Mouse (Mus musculus): ENCODE results near the gene Dtd1. TPM values are rescaled to one million over a fixed set of nuclear protein-coding genes. Genes with fewer than 3 reads are reported as not detected.

The Dtd1 gene
- total RNA-seq, 2 experiments from 2014 or later = 12.1 to 12.5 TPM

DNA sequence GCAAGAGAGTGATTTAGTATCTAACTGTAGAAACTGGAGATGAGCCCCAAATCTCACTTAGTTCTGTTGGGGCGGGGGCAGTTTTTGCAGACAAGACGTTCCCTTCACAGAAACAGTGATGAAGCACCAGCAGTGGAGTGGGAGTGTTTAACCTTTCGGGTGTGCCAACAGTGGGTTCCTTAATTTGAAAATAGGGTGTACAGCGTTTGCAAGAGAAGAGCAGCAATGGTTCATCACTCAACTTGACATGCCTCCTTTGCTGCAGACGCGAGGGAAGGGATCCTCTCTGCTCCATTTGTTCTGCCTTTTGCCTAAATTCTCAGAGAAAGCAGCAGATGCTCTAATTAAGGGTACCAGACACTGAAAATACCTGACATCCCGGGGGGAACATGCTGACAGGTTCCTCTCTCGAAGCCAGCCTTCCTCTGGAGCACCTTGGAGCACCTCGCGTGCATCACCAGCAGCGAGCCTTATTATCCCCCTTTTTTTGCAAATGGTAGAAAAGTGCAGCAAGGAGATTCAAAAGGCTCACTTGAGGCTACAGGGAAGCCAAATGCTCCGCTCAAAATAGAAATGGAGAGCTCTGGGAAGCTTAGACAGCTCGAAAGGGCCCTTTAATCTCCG is 192.1 kb downstream of the Dtd1 start:
- intact Hi-C loops (cut with DNase I; ENCODE audit: low total_unique reads) = no loop called here

DNA sequence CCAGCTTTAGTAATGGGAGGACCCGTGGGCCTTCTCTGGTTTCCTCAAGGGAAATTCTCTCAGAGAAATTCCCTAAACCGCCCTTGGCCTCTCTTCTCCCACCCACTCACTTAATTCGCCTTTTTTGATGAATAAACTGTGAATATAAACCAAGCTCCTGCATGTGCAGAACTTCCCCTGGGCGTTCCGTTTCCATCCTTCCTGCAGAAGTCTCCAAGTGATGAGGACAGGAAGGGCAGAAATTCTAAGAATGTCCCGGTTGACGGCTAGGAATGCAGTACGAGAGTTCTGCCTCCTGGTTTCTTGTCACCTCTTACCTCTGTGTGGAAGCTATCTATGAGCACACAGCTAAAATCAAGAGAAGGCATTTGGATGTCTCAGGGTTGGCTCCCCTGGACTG is 197.8 kb downstream of the Dtd1 start:
- intact Hi-C loops (cut with DNase I; ENCODE audit: low total_unique reads) = no loop called here
- no peak for DNase-seq

More for the DNA sequence above, 192.1 kb downstream of the Dtd1 start:
- DNase-seq = no peak

DNA sequence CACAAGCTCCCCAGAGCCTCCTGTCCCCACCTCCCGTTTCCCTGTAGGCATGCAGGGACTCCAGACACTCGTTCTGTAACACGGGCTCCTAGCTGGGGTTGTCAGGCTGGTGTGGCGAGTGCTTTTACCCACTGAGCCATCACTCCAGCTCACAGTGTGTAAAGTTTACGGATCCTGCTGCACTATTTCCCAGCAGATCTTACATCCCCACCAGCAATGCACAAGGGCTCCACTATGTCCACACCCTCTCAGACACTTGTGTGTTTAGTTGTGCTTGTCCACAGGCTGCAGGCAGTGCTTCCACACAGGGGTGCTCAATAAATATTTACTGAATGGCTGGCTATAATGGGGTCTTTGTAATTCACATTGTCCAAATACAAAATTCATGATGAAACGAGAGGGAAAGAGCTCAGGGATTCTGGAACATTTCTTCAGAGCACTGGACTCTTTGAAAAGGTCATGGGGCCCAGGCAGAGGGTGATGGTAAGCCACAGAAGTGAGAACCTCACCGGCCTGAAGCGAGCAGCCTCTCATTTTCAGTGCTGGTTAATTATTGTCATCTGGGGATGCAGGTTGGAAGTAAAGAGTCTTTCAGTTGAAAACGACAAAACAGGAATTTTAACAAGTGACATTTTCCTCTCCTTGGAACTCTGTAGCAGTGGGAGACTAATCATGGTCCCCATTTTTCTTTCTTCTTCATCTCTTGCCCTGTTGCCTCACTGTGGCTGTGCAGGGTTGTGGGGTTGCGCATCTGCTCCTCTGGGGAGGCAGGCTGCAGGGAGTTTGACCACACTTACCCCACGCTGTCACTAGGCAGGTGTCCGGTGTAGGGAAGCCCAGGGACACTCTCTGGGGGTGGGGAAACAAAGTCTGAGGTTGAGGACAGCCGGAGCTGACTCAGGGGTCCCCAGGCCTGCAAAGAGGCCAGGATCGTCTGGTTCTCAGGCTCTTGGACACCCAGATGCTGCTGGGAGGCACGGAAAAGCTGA is 208.4 kb downstream of the Dtd1 start:
- intact Hi-C loops (cut with DNase I; ENCODE audit: low total_unique reads) = no loop called here
- no peak for DNase-seq

Small RNA genes lying within 50 kb of the gene (microRNA-seq; reads per million reads assigned to microRNA genes)
- gene Gm24823 = 0 reads per million in 2 experiments

Other genes with a start within 250 kb of the Dtd1 start
- 10 to 100 TPM; 15.4 to 18.8 TPM for gene Kat14, start 230.9 kb upstream of the Dtd1 start, total RNA-seq (2021)
- gene Pet117, start 230.9 kb upstream of the Dtd1 start, total RNA-seq (2021) = 1 to 10 TPM; 5.7 to 6.5 TPM
- gene Dzank1, start 72.5 kb upstream of the Dtd1 start, total RNA-seq (2021) = under 1 TPM; 0.47 to 0.84 TPM
- gene Polr3f, start 72.2 kb upstream of the Dtd1 start, total RNA-seq (2021) = 10 to 100 TPM in 1 of 2 experiments, 1 to 10 TPM in 1; 7.9 to 10.6 TPM
- gene Rbbp9, start 49.0 kb upstream of the Dtd1 start, total RNA-seq (2021) = 1 to 10 TPM; 7.4 to 7.9 TPM
- 10 to 100 TPM; 11.1 to 14.1 TPM for gene Sec23b, start 43.7 kb upstream of the Dtd1 start, total RNA-seq (2021)
- 10 to 100 TPM; 48.2 to 59.3 TPM for gene Smim26, start 5.8 kb upstream of the Dtd1 start, total RNA-seq (2021)
- not detected for gene Scp2d1, start 223.8 kb downstream of the Dtd1 start, total RNA-seq (2021)

Measured in gastrocnemius, postnatal 14 days (tissue).